Mouse (Mus musculus): ENCODE results near the gene Zzef1. TPM values are rescaled to one million over a fixed set of nuclear protein-coding genes. Genes with fewer than 3 reads are reported as not detected.

The Zzef1 gene
- polyA plus RNA-seq, 1 experiment, result 8.1 TPM

DNA sequence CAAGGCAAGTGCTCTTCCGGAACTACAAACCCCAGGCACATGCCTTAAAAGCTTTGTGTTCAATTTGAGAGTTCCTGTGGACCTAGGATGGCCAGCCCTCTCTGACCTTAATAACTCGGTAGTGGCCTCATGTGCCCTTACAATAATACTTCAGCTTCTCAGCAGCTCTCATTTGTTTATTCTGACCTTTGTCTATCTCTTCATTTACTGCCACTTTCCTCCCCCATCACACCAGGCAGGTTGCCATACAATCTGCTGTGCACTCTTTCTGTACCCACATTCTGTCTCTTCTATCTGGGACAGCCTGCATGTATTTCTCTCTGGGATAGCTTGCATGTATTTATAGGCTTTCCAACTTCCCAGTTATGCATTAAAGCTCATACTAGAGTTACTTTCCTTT, 10.5 kb downstream of the Zzef1 start:
- Histone ChIP-seq H3K79me2 (ENCODE audit: control insufficient read depth, insufficient read depth) (peaks cover 61% of the 10 kb centered on the region), H3K4me3 (no peak overlapping the region), H3ac (ENCODE audit: control insufficient read depth, insufficient read length) (no peak overlapping the region), H3K27me3 (ENCODE audit: control insufficient read depth, insufficient read depth, insufficient read length) (no peaks in the 10 kb centered on the region), H3K36me3 (ENCODE audit: control insufficient read depth, insufficient read depth) (no peaks in the 10 kb centered on the region), H3K4me2 (ENCODE audit: low read depth) (no peak overlapping the region)
- TF ChIP-seq REST (IDR thresholded peaks at IDR 0.05; ENCODE audit: insufficient read depth, insufficient read length) (no peak), E2F4 (IDR thresholded peaks at IDR 0.05; ENCODE audit: insufficient read depth) (no peak), CEBPB (IDR thresholded peaks at IDR 0.05; ENCODE audit: insufficient read depth, poor library complexity, severe bottlenecking) (no peak), POLR2A (IDR thresholded peaks at IDR 0.05; ENCODE audit: insufficient read length, low read depth) (no peak), TCF3 (IDR thresholded peaks at IDR 0.05; ENCODE audit: insufficient read length, low read depth) (no peak), MYOG (IDR thresholded peaks at IDR 0.05; ENCODE audit: control insufficient read depth in 1 of 3, insufficient read depth in 1 of 3, insufficient read length in 2 of 3, low read depth in 2 of 3) (no peak), MAX (IDR thresholded peaks at IDR 0.05; ENCODE audit: low read depth) (no peak)

DNA sequence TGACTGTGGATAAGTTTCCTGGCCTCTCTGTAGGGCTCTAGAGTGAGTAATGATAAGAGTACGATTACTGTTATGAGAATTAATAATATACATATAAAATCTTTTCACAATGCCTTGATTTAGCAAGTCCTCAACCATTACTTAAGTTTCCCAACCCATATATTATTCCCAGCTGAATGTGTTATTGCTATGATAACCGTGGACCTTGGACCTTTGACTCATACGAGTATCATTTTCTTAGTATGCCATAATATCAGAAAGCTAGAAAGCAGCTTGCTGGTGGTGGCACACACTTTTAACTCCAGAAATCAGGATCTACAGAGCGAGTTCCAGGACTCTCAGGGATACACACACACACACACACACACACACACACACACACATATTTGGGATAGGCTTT, 12.0 kb downstream of the Zzef1 start:
- no peak overlapping the region for H3K4me2 ChIP-seq (ENCODE audit: low read depth)
- H3K27me3 ChIP-seq (ENCODE audit: control insufficient read depth, insufficient read depth, insufficient read length), result no peaks in the 10 kb centered on the region
- no peak overlapping the region for H3K4me3 ChIP-seq
- TF ChIP-seq MYOD1 (IDR thresholded peaks at IDR 0.05; ENCODE audit: control insufficient read depth in 1 of 3, insufficient read length in 2 of 3, low read depth in 2 of 3) (no peak), USF1 (IDR thresholded peaks at IDR 0.05; ENCODE audit: low read depth) (no peak), POLR2AphosphoS2 (IDR thresholded peaks at IDR 0.05; ENCODE audit: insufficient read length, low read depth) (no peak), SRF (IDR thresholded peaks at IDR 0.05; ENCODE audit: control insufficient read depth, insufficient read length, low read depth) (no peak), POLR2A (IDR thresholded peaks at IDR 0.05; ENCODE audit: insufficient read length, low read depth) (no peak), MYOG (IDR thresholded peaks at IDR 0.05; ENCODE audit: control insufficient read depth in 1 of 3, insufficient read depth in 1 of 3, insufficient read length in 2 of 3, low read depth in 2 of 3) (no peak), TCF3 (IDR thresholded peaks at IDR 0.05; ENCODE audit: insufficient read length, low read depth) (no peak), CEBPB (IDR thresholded peaks at IDR 0.05; ENCODE audit: insufficient read depth, poor library complexity, severe bottlenecking) (no peak), TCF12 (IDR thresholded peaks at IDR 0.05; ENCODE audit: insufficient read depth, poor library complexity, severe bottlenecking) (no peak), E2F4 (IDR thresholded peaks at IDR 0.05; ENCODE audit: insufficient read depth) (no peak)
- H3K36me3 ChIP-seq (ENCODE audit: control insufficient read depth, insufficient read depth), result no peaks in the 10 kb centered on the region
- H3ac ChIP-seq (ENCODE audit: control insufficient read depth, insufficient read length), result no peak overlapping the region
- H3K79me2 ChIP-seq (ENCODE audit: control insufficient read depth, insufficient read depth), result peaks cover 59% of the 10 kb centered on the region

DNA sequence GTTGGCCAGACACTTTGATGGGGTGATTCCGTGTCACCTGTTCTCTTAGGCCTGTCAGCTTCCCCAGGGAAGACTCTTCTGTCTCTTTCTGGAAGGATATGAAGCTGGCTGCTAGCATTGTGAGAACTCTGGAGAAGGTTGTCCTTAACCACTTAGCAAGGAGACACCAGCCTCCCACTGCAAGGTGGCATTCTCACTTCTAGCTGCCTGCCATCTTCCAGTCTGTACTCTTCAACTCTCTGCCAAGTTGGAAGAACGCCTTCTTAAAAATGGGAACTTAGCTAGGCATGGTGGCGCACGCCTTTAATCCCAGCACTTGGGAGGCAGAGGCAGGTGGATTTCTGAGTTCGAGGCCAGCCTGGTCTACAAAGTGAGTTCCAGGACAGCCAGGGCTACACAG, 17.7 kb downstream of the Zzef1 start:
- H3K27me3 ChIP-seq (ENCODE audit: control insufficient read depth, insufficient read depth, insufficient read length), result no peaks in the 10 kb centered on the region
- H3K4me3 ChIP-seq, result no peak overlapping the region
- no peaks in the 10 kb centered on the region for H3K36me3 ChIP-seq (ENCODE audit: control insufficient read depth, insufficient read depth)
- no peak overlapping the region for H3K4me2 ChIP-seq (ENCODE audit: low read depth)
- TF ChIP-seq USF1 (IDR thresholded peaks at IDR 0.05; ENCODE audit: low read depth) (no peak), MYOG (IDR thresholded peaks at IDR 0.05; ENCODE audit: control insufficient read depth in 1 of 3, insufficient read depth in 1 of 3, insufficient read length in 2 of 3, low read depth in 2 of 3) (no peak), POLR2AphosphoS2 (IDR thresholded peaks at IDR 0.05; ENCODE audit: insufficient read length, low read depth) (no peak), POLR2A (IDR thresholded peaks at IDR 0.05; ENCODE audit: insufficient read length, low read depth) (no peak), REST (IDR thresholded peaks at IDR 0.05; ENCODE audit: insufficient read depth, insufficient read length) (no peak), E2F4 (IDR thresholded peaks at IDR 0.05; ENCODE audit: insufficient read depth) (no peak), MYOD1 (IDR thresholded peaks at IDR 0.05; ENCODE audit: control insufficient read depth in 1 of 3, insufficient read length in 2 of 3, low read depth in 2 of 3) (no peak), TCF3 (IDR thresholded peaks at IDR 0.05; ENCODE audit: insufficient read length, low read depth) (no peak), MAX (IDR thresholded peaks at IDR 0.05; ENCODE audit: low read depth) (no peak), CEBPB (IDR thresholded peaks at IDR 0.05; ENCODE audit: insufficient read depth, poor library complexity, severe bottlenecking) (no peak), SRF (IDR thresholded peaks at IDR 0.05; ENCODE audit: control insufficient read depth, insufficient read length, low read depth) (no peak), TCF12 (IDR thresholded peaks at IDR 0.05; ENCODE audit: insufficient read depth, poor library complexity, severe bottlenecking) (no peak)
- peaks cover 23% of the 10 kb centered on the region for H3K79me2 ChIP-seq (ENCODE audit: control insufficient read depth, insufficient read depth)
- no peak overlapping the region for H3ac ChIP-seq (ENCODE audit: control insufficient read depth, insufficient read length)

DNA sequence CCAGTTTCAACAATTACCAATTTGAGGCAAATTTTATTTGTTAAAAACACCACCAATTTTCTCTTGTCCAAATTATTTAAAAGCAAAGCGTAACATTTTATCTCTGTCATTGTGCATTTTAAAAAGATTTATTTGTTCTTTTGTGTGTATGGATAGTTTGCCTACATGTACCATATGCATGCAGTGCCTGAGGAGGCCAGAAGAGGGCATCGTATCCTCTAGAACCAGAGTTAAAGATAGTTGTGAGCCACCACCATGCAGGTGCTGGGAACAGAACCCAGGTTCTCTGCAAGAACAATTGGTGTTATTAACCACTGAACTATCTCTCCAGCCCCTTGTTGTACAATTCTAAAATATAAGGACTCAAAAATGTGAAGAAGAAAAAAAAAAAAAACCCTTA, 18.2 kb downstream of the Zzef1 start:
- no peak overlapping the region for H3ac ChIP-seq (ENCODE audit: control insufficient read depth, insufficient read length)
- TF ChIP-seq REST (IDR thresholded peaks at IDR 0.05; ENCODE audit: insufficient read depth, insufficient read length) (no peak), TCF3 (IDR thresholded peaks at IDR 0.05; ENCODE audit: insufficient read length, low read depth) (no peak), MYOD1 (IDR thresholded peaks at IDR 0.05; ENCODE audit: control insufficient read depth in 1 of 3, insufficient read length in 2 of 3, low read depth in 2 of 3) (no peak), MYOG (IDR thresholded peaks at IDR 0.05; ENCODE audit: control insufficient read depth in 1 of 3, insufficient read depth in 1 of 3, insufficient read length in 2 of 3, low read depth in 2 of 3) (no peak)
- H3K36me3 ChIP-seq (ENCODE audit: control insufficient read depth, insufficient read depth), result peaks cover 5% of the 10 kb centered on the region
- H3K27me3 ChIP-seq (ENCODE audit: control insufficient read depth, insufficient read depth, insufficient read length), result no peaks in the 10 kb centered on the region
- H3K79me2 ChIP-seq (ENCODE audit: control insufficient read depth, insufficient read depth), result peaks cover 18% of the 10 kb centered on the region
- H3K4me3 ChIP-seq, result no peak overlapping the region
- no peak overlapping the region for H3K4me2 ChIP-seq (ENCODE audit: low read depth)

DNA sequence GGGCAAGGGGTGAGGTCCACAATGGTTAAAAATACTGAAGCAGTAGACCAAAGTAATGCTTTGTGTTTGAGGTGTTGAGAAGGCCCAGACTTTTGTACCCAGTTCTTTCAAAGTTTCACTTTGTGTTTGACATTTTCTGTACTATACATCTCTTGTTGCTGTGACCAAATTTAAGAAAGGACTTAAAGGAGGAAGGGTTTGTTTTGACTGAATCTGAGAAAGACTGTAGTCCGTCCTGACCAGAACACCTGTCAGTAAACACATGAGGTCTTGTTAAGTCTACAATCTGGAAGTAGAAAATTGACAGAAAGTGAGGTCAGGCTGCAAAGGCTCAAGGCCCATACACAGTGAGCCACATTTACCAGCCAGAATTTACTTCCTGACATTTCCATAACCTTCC, 20.8 kb downstream of the Zzef1 start:
- no peaks in the 10 kb centered on the region for H3K79me2 ChIP-seq (ENCODE audit: control insufficient read depth, insufficient read depth)
- H3K36me3 ChIP-seq (ENCODE audit: control insufficient read depth, insufficient read depth), result peaks cover 18% of the 10 kb centered on the region
- no peak overlapping the region for H3K4me3 ChIP-seq
- no peak overlapping the region for H3K4me2 ChIP-seq (ENCODE audit: low read depth)
- H3ac ChIP-seq (ENCODE audit: control insufficient read depth, insufficient read length), result no peak overlapping the region
- TF ChIP-seq POLR2AphosphoS2 (IDR thresholded peaks at IDR 0.05; ENCODE audit: insufficient read length, low read depth) (no peak), TCF12 (IDR thresholded peaks at IDR 0.05; ENCODE audit: insufficient read depth, poor library complexity, severe bottlenecking) (no peak), MAX (IDR thresholded peaks at IDR 0.05; ENCODE audit: low read depth) (no peak), REST (IDR thresholded peaks at IDR 0.05; ENCODE audit: insufficient read depth, insufficient read length) (no peak), MYOG (IDR thresholded peaks at IDR 0.05; ENCODE audit: control insufficient read depth in 1 of 3, insufficient read depth in 1 of 3, insufficient read length in 2 of 3, low read depth in 2 of 3) (no peak), POLR2A (IDR thresholded peaks at IDR 0.05; ENCODE audit: insufficient read length, low read depth) (no peak), MYOD1 (IDR thresholded peaks at IDR 0.05; ENCODE audit: control insufficient read depth in 1 of 3, insufficient read length in 2 of 3, low read depth in 2 of 3) (no peak), CEBPB (IDR thresholded peaks at IDR 0.05; ENCODE audit: insufficient read depth, poor library complexity, severe bottlenecking) (no peak), USF1 (IDR thresholded peaks at IDR 0.05; ENCODE audit: low read depth) (no peak), TCF3 (IDR thresholded peaks at IDR 0.05; ENCODE audit: insufficient read length, low read depth) (no peak), SRF (IDR thresholded peaks at IDR 0.05; ENCODE audit: control insufficient read depth, insufficient read length, low read depth) (no peak), E2F4 (IDR thresholded peaks at IDR 0.05; ENCODE audit: insufficient read depth) (no peak)
- no peaks in the 10 kb centered on the region for H3K27me3 ChIP-seq (ENCODE audit: control insufficient read depth, insufficient read depth, insufficient read length)

All from myocyte (in vitro differentiated cells).